Mouse (Mus musculus) gastrocnemius, adult 2 months (tissue): ENCODE measurements around the gene Stxbp1. TPM values are rescaled to one million over a fixed set of nuclear protein-coding genes. Genes with fewer than 3 reads are reported as not detected.

Experiments
- DNase-seq: peaks from one replicate; pipeline ENCODE4 v3.0.0; 2022
- H3K27ac ChIP-seq: fragments of 200-600 bp; 2 replicates; pipeline ENCODE4 v1.8.1; 2022; ENCODE audit warnings: mild to moderate bottlenecking
- H3K4me3 ChIP-seq: fragments of 200-600 bp; 2 replicates; pipeline ENCODE4 v1.8.1; 2022; ENCODE audit warnings: mild to moderate bottlenecking, moderate library complexity
- CTCF ChIP-seq: fragments of 200-600 bp; IDR thresholded peaks from 2 replicates; pipeline ENCODE4 v1.8.1; 2022; ENCODE audit warnings: antibody characterized with exemption, mild to moderate bottlenecking, moderate library complexity
- intact Hi-C: fragments of 180-260 bp; cut with DNase I; formaldehyde crosslinking; loops from one replicate; pipeline ENCODE4 v1.15.1; 2025
- total RNA-seq, 2 experiments: library from RNA; stranded (reverse); gene quantifications; 2 replicates each; pipeline ENCODE4 v1.2.3; 2021

The Stxbp1 gene
- total RNA-seq, 2 experiments from 2014 or later: 2.0 to 3.9 TPM

- Histone ChIP-seq H3K27ac (peak overlapping the region; percentile 88), H3K4me3 (peak overlapping the region; percentile 96)
- intact Hi-C loops: no loop called here
- peak; percentile 76 for DNase-seq
- TF ChIP-seq CTCF: no peak
Observed at GRCm38 (mm10) chr2:32846101-32846804, 792 bp downstream of the Stxbp1 start.

GRCm38 (mm10) chr2:32845572-32846100 is 1.4 kb downstream of the Stxbp1 start:
- Histone ChIP-seq H3K27ac (peak overlapping the region; percentile 88), H3K4me3 (peak overlapping the region; percentile 96)
- DNase-seq: no peak
- TF ChIP-seq CTCF: no peak
- intact Hi-C loops: no loop called here

GRCm38 (mm10) chr2:32842558-32842957 is 4.5 kb downstream of the Stxbp1 start:
- peak; percentile 52 for TF ChIP-seq CTCF
- intact Hi-C loops: no loop called here
- no peak overlapping the region for H3K4me3 ChIP-seq
- H3K27ac ChIP-seq: no peak overlapping the region
- DNase-seq: no peak

- Histone ChIP-seq H3K4me3 (no peak overlapping the region), H3K27ac (peak overlapping the region; percentile 17; the same call in 1 of the 2 replicates)
- DNase-seq: no peak
- no peak for TF ChIP-seq CTCF
- intact Hi-C loops: no loop called here
Observed at GRCm38 (mm10) chr2:32841099-32841498, 5.9 kb downstream of the Stxbp1 start.

- no peak overlapping the region for H3K4me3 ChIP-seq
- DNase-seq: no peak
- intact Hi-C loops: no loop called here
- no peak for TF ChIP-seq CTCF
- no peak overlapping the region for H3K27ac ChIP-seq
Observed at GRCm38 (mm10) chr2:32839261-32839660, 7.8 kb downstream of the Stxbp1 start.

- intact Hi-C loops: no loop called here
- no peak for TF ChIP-seq CTCF
- Histone ChIP-seq H3K27ac (no peak overlapping the region), H3K4me3 (no peak overlapping the region)
- no peak for DNase-seq
Observed at GRCm38 (mm10) chr2:32838147-32838884, 8.7 kb downstream of the Stxbp1 start.

- H3K4me3 ChIP-seq: no peak overlapping the region
- intact Hi-C loops: no loop called here
- peak overlapping the region; percentile 77 for H3K27ac ChIP-seq
- no peak for DNase-seq
- no peak for TF ChIP-seq CTCF
Observed at GRCm38 (mm10) chr2:32835588-32835987, 11.5 kb downstream of the Stxbp1 start.

- TF ChIP-seq CTCF: no peak
- intact Hi-C loops: no loop called here
- peak overlapping the region; percentile 77 for H3K27ac ChIP-seq
- peak overlapping the region; percentile 43 for H3K4me3 ChIP-seq
- DNase-seq: peak; percentile 51
Observed at GRCm38 (mm10) chr2:32834496-32834895, 12.5 kb downstream of the Stxbp1 start.

GRCm38 (mm10) chr2:32828979-32829676 is 17.9 kb downstream of the Stxbp1 start:
- intact Hi-C loops: no loop called here
- H3K4me3 ChIP-seq: no peak overlapping the region
- no peak overlapping the region for H3K27ac ChIP-seq

GRCm38 (mm10) chr2:32825796-32826195 is 21.2 kb downstream of the Stxbp1 start:
- intact Hi-C loops: no loop called here
- Histone ChIP-seq H3K27ac (no peak overlapping the region), H3K4me3 (no peak overlapping the region)
- no peak for TF ChIP-seq CTCF
- no peak for DNase-seq

More at GRCm38 (mm10) chr2:32828979-32829676, 17.9 kb downstream of the Stxbp1 start:
- DNase-seq: peak; percentile 8
- no peak for TF ChIP-seq CTCF

GRCm38 (mm10) chr2:32824778-32825177 is 22.3 kb downstream of the Stxbp1 start:
- TF ChIP-seq CTCF: no peak
- Histone ChIP-seq H3K27ac (no peak overlapping the region), H3K4me3 (no peak overlapping the region)
- DNase-seq: no peak
- intact Hi-C loops: no loop called here

GRCm38 (mm10) chr2:32824181-32824580 is 22.9 kb downstream of the Stxbp1 start:
- no peak for DNase-seq
- H3K4me3 ChIP-seq: no peak overlapping the region
- intact Hi-C loops: no loop called here
- TF ChIP-seq CTCF: no peak
- no peak overlapping the region for H3K27ac ChIP-seq

GRCm38 (mm10) chr2:32823579-32824154 is 23.4 kb downstream of the Stxbp1 start:
- TF ChIP-seq CTCF: no peak
- Histone ChIP-seq H3K27ac (no peak overlapping the region), H3K4me3 (no peak overlapping the region)
- no peak for DNase-seq
- intact Hi-C loops: no loop called here
